Comparison of ENCODE assay signal across 10 mouse cellular contexts in genomic region chr6:50980311-50980710, GRCm38 (mm10).
DNase-seq lines count a peak whose midpoint lies in the region; ATAC-seq and TF ChIP-seq lines count a peak whose summit lies in the region.
"Had no signal": no experiment of that assay in that cellular context is flagged by ENCODE, and none has a peak within 500 bp of the region (broad histone marks: within the 10 kb centered on the region; RNA-seq: fewer than 3 reads in every experiment).

No protein-coding gene starts in this region.

- WGBS in forebrain, embryonic 10.5 days = 94% methylated on average over 4 of the region's 4 CpGs
- WGBS in forebrain, embryonic 11.5 days = 94% methylated on average over 4 of the region's 4 CpGs
- 38% methylated on average over 4 of the region's 4 CpGs for WGBS in spleen, adult 2 months
- 81% methylated on average over 4 of the region's 4 CpGs for WGBS in limb, embryonic 11.5 days
- 91% methylated on average over 4 of the region's 4 CpGs for WGBS in midbrain, embryonic 16.5 days
- 87% methylated on average over 4 of the region's 4 CpGs for WGBS in hindbrain, embryonic 16.5 days

- peak overlapping the region; percentile 65; the same call in 1 of the 2 replicates for H3K27ac ChIP-seq in forebrain, embryonic 10.5 days
- no peak overlapping the region for H3K27ac ChIP-seq in forebrain, embryonic 11.5 days (ENCODE audit: low read depth, low read length)
- no peak overlapping the region for H3K27ac ChIP-seq in spleen, adult 2 months (ENCODE audit: insufficient read depth, low read length)
- peak overlapping the region; percentile 95; the same call in 1 of the 2 replicates for H3K27ac ChIP-seq in limb, embryonic 11.5 days (replicated peaks; ENCODE audit: low read depth, low read length)
- no peak overlapping the region for H3K27ac ChIP-seq in midbrain, embryonic 16.5 days (ENCODE audit: low read length)
- H3K27ac ChIP-seq in hindbrain, embryonic 16.5 days (ENCODE audit: low read depth, low read length) = no peak overlapping the region

- no peak for ATAC-seq in forebrain, embryonic 11.5 days (replicated peaks; ENCODE audit: low FRiP score)
- ATAC-seq in limb, embryonic 11.5 days (ENCODE audit: insufficient number of reproducible peaks, low FRiP score, low TSS enrichment, low read depth) = no peak
- ATAC-seq in midbrain, embryonic 16.5 days = no peak
- no peak for ATAC-seq in hindbrain, embryonic 16.5 days
- ATAC-seq: liver, postnatal 0 days had no signal

- TF ChIP-seq POLR2A in spleen, adult 2 months (IDR thresholded peaks at IDR 0.05; ENCODE audit: low read depth, low read length) = no peak

- no peak overlapping the region for H3K9ac ChIP-seq in forebrain, embryonic 11.5 days (ENCODE audit: low read length)
- H3K9ac ChIP-seq in limb, embryonic 11.5 days (ENCODE audit: low read length) = no peak overlapping the region
- no peak overlapping the region for H3K9ac ChIP-seq in midbrain, embryonic 16.5 days (ENCODE audit: low read depth, low read length)
- no peak overlapping the region for H3K9ac ChIP-seq in hindbrain, embryonic 16.5 days (ENCODE audit: low read depth, low read length)
- H3K9ac ChIP-seq: liver, postnatal 0 days had no signal

- peaks cover 83% of the 10 kb centered on the region for H3K4me1 ChIP-seq in forebrain, embryonic 10.5 days
- peaks cover 11% of the 10 kb centered on the region for H3K4me1 ChIP-seq in forebrain, embryonic 11.5 days (replicated peaks; ENCODE audit: control insufficient read depth, insufficient read depth, low read length)
- peaks cover 5% of the 10 kb centered on the region; the same call in 1 of the 2 replicates for H3K4me1 ChIP-seq in spleen, adult 2 months (ENCODE audit: control insufficient read depth, insufficient read depth, insufficient read length)
- peaks cover 69% of the 10 kb centered on the region for H3K4me1 ChIP-seq in limb, embryonic 11.5 days (ENCODE audit: control insufficient read depth, insufficient read depth, low read length)
- peaks cover 20% of the 10 kb centered on the region for H3K4me1 ChIP-seq in midbrain, embryonic 16.5 days (ENCODE audit: control insufficient read depth, insufficient read depth, low read length)
- H3K4me1 ChIP-seq in hindbrain, embryonic 16.5 days (ENCODE audit: control insufficient read depth, insufficient read depth, low read depth, low read length) = peaks cover 2% of the 10 kb centered on the region; the same call in 1 of the 2 replicates

- no peaks in the 10 kb centered on the region for H3K9me3 ChIP-seq in forebrain, embryonic 10.5 days
- no peaks in the 10 kb centered on the region for H3K9me3 ChIP-seq in forebrain, embryonic 11.5 days (ENCODE audit: control insufficient read depth, low read length)
- H3K9me3 ChIP-seq in limb, embryonic 11.5 days (ENCODE audit: control insufficient read depth, low read length) = no peaks in the 10 kb centered on the region
- H3K9me3 ChIP-seq in midbrain, embryonic 16.5 days (replicated peaks; ENCODE audit: control insufficient read depth, low read length, poor library complexity, severe bottlenecking) = no peaks in the 10 kb centered on the region
- no peaks in the 10 kb centered on the region for H3K9me3 ChIP-seq in hindbrain, embryonic 16.5 days (ENCODE audit: control insufficient read depth, low read length)

- no peaks in the 10 kb centered on the region for H3K36me3 ChIP-seq in forebrain, embryonic 10.5 days (replicated peaks)
- H3K36me3 ChIP-seq in forebrain, embryonic 11.5 days (ENCODE audit: control insufficient read depth, insufficient read depth, low read length) = no peaks in the 10 kb centered on the region
- H3K36me3 ChIP-seq in spleen, adult 2 months (ENCODE audit: control insufficient read depth, insufficient read depth, low read length) = no peaks in the 10 kb centered on the region
- no peaks in the 10 kb centered on the region for H3K36me3 ChIP-seq in limb, embryonic 11.5 days (ENCODE audit: control insufficient read depth, insufficient read depth, low read length)
- H3K36me3 ChIP-seq in midbrain, embryonic 16.5 days (ENCODE audit: control insufficient read depth, insufficient read depth, low read length) = no peaks in the 10 kb centered on the region
- no peaks in the 10 kb centered on the region for H3K36me3 ChIP-seq in hindbrain, embryonic 16.5 days (ENCODE audit: control insufficient read depth, insufficient read depth, low read length)

- H3K4me2 ChIP-seq in forebrain, embryonic 11.5 days (ENCODE audit: low read depth, low read length, severe bottlenecking) = no peak overlapping the region
- no peak overlapping the region for H3K4me2 ChIP-seq in limb, embryonic 11.5 days (ENCODE audit: low read depth, severe bottlenecking)
- H3K4me2 ChIP-seq in midbrain, embryonic 16.5 days (ENCODE audit: low read length) = no peak overlapping the region
- H3K4me2 ChIP-seq in hindbrain, embryonic 16.5 days (ENCODE audit: low read length) = no peak overlapping the region

- DNase-seq in forebrain, embryonic 10.5 days (ENCODE audit: extremely low spot score, low spot score) = no peak
- DNase-seq in forebrain, embryonic 11.5 days (ENCODE audit: low spot score) = no peak
- peak; percentile 18 for DNase-seq in spleen, adult 2 months (ENCODE audit: low read depth in 1 of 2, low spot score in 2 of 2)
- DNase-seq in spleen, postnatal 4 days (ENCODE audit: low spot score in 2 of 2) = no peak
- DNase-seq in limb, embryonic 11.5 days (ENCODE audit: low spot score) = no peak
- no peak for DNase-seq in adrenal gland, adult 2 months
- DNase-seq: liver, postnatal 0 days had no signal

- no peak for TF ChIP-seq CTCF in spleen, adult 2 months (IDR thresholded peaks at IDR 0.05; ENCODE audit: extremely low read depth, insufficient read depth, insufficient read length, insufficient replicate concordance)

- H3K4me3 ChIP-seq in forebrain, embryonic 10.5 days = no peak overlapping the region
- H3K4me3 ChIP-seq in forebrain, embryonic 11.5 days (ENCODE audit: low read depth, low read length) = no peak overlapping the region
- no peak overlapping the region for H3K4me3 ChIP-seq in spleen, adult 2 months (ENCODE audit: extremely low read depth, insufficient read depth, insufficient read length)
- H3K4me3 ChIP-seq in limb, embryonic 11.5 days (ENCODE audit: low read depth, low read length) = no peak overlapping the region
- no peak overlapping the region for H3K4me3 ChIP-seq in midbrain, embryonic 16.5 days (ENCODE audit: low read depth, low read length)
- H3K4me3 ChIP-seq in hindbrain, embryonic 16.5 days (ENCODE audit: low read length) = no peak overlapping the region
- H3K4me3 ChIP-seq: layer of hippocampus, adult 2 months had no signal

- H3K27me3 ChIP-seq in forebrain, embryonic 10.5 days (ENCODE audit: poor library complexity, severe bottlenecking) = peaks cover 76% of the 10 kb centered on the region
- H3K27me3 ChIP-seq in forebrain, embryonic 11.5 days (ENCODE audit: control insufficient read depth, insufficient read depth, low read length) = no peaks in the 10 kb centered on the region
- H3K27me3 ChIP-seq in spleen, adult 2 months (ENCODE audit: control insufficient read depth, insufficient read depth, low read length) = no peaks in the 10 kb centered on the region
- H3K27me3 ChIP-seq in limb, embryonic 11.5 days (ENCODE audit: control insufficient read depth, insufficient read depth, low read length) = no peaks in the 10 kb centered on the region
- no peaks in the 10 kb centered on the region for H3K27me3 ChIP-seq in midbrain, embryonic 16.5 days (ENCODE audit: control insufficient read depth, insufficient read depth, low read depth, low read length)
- H3K27me3 ChIP-seq in hindbrain, embryonic 16.5 days (replicated peaks; ENCODE audit: control insufficient read depth, insufficient read depth, low read length) = no peaks in the 10 kb centered on the region

Comparison
In these comparisons a context has a peak if more than half of its experiments do, and no peak if none do; other contexts are left out.
1. DNase-seq: peak in spleen, adult 2 months (2 of 2); none in forebrain, embryonic 10.5 days (single experiment), forebrain, embryonic 11.5 days (single experiment), spleen, postnatal 4 days (0 of 2), limb, embryonic 11.5 days (single experiment) and adrenal gland, adult 2 months (single experiment).
2. H3K27ac ChIP-seq: peak in forebrain, embryonic 10.5 days (single experiment) and limb, embryonic 11.5 days (single experiment); none in forebrain, embryonic 11.5 days (single experiment), spleen, adult 2 months (single experiment), midbrain, embryonic 16.5 days (single experiment) and hindbrain, embryonic 16.5 days (single experiment).